Mouse (Mus musculus) ES-Bruce4 (cell line): ENCODE data around the gene Acadvl.

Experiments
- EP300 ChIP-seq: IDR thresholded peaks from 2 replicates; pipeline ENCODE4 v1.6.1; 2011; ENCODE audit warnings: low read depth, low read length; ENCODE audit not compliant: insufficient read depth
- POLR2A ChIP-seq: IDR thresholded peaks from one replicate; pipeline ENCODE4 v1.8.1; 2011; ENCODE audit warnings: low read length; ENCODE audit not compliant: insufficient read depth

DNA sequence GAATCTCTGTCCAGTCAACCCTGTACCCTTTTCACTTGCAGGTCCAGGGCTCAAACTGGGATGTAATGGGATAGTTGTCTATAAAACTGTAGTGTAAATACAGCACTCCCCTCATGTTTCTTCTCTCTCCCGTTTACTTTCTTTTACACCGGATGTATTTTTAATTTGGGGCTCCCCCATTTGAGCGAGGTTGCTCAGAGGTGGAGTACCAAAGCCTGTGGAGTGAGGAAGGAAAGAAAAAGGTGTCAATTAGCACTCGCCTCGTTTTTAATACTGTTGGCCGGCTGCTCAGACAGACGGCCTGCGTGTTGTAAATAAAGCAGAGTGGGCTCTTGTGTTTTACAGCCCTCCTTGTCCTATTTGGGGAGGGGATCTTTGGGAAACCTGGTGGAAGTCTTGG, 15.5 kb downstream of the Acadvl start:
- TF ChIP-seq EP300 (no peak), POLR2A (no peak)
